Mouse (Mus musculus) urinary bladder, postnatal 36 days (tissue): ENCODE data around the gene Psg19.
"Not testable (repeated sequence)": the region's sequence is repeated elsewhere in the genome, so short reads cannot be mapped to it uniquely, and the experiment has no call there.

Source experiments
- DNase-seq, 2 experiments: peaks; one replicate each; pipeline ENCODE4 v3.0.0; 2022; ENCODE audit warnings: low spot score in 2 of 2, mixed read lengths in 1 of 2

Gene Psg19

GRCm38 (mm10) chr7:18798420-18798819, at the start of gene Psg19:
Psg19 (minus strand) TSS chr7:18798520.
- no peak for DNase-seq

DNA sequence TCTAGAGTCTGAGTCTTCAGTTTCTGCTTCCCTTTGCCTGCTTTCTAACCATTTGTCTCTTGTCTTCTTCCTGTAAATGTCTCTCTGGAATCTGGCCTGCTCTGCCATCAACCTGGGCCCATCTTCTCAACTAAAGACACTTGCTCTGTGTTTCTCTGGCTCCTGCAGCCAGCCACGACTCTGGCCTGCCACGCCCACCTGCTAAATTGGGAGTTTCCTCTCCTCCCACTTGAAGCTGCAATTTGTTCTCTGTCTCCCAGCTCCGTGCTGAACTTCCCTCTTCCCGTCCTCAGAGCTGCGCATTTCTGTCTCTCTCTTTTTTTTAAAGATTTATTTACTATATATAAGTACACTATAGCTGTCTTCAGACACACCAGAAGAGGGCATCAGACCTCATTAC, 46.5 kb upstream of the Psg19 start:
- no peak for DNase-seq

DNA sequence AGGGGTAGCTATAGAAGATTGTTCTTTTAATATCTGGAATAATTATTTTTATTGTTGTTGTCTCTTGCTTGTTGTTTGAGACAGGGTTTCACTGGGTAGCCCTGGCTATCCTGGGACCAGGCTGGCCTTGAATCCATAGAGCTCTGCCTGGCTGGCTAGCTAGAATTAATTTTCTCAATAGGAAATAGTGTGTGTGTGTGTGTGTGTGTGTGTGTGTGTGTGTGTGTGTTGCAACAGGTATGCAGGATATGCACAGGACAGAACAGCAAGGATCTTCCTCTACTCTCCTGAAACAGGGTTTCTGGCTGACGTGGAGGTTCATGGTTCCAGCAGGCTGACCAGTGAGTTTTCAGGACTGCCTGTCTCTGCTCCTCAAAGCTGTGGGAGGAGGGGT, 42.9 kb upstream of the Psg19 start:
- DNase-seq, result no peak

GRCm38 (mm10) chr7:18840386-18841173, 42.3 kb upstream of the Psg19 start:
- DNase-seq, result peak; percentile 46 to 58

GRCm38 (mm10) chr7:18839865-18840264, 41.5 kb upstream of the Psg19 start, which contains the start of gene Mill2:
Mill2 (plus strand) TSS chr7:18839966.
- no peak for DNase-seq

- no peak for DNase-seq
These were observed 34.0 kb upstream of the Psg19 start for GRCm38 (mm10) chr7:18832298-18832697.

DNA sequence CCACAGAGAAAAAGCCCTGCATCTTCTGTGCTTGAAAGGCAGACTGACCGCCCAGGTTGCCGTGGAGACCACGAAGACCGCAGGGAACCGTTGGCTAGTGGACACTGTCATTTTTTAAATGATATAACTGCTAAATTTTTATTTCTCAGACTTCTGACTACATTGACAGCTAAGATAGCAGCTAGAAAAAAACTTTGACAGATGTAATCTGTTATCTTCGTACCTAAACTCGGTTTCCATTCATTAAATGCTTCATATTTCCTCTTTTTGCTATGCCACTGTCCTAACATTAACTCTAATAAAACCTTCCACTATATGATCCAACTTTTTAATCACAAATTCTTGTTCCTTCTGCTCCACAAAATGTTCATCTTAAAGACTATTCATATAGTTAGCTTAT, 31.2 kb upstream of the Psg19 start:
- DNase-seq, result no peak

GRCm38 (mm10) chr7:18828592-18828991, 30.3 kb upstream of the Psg19 start:
- no peak for DNase-seq

DNA sequence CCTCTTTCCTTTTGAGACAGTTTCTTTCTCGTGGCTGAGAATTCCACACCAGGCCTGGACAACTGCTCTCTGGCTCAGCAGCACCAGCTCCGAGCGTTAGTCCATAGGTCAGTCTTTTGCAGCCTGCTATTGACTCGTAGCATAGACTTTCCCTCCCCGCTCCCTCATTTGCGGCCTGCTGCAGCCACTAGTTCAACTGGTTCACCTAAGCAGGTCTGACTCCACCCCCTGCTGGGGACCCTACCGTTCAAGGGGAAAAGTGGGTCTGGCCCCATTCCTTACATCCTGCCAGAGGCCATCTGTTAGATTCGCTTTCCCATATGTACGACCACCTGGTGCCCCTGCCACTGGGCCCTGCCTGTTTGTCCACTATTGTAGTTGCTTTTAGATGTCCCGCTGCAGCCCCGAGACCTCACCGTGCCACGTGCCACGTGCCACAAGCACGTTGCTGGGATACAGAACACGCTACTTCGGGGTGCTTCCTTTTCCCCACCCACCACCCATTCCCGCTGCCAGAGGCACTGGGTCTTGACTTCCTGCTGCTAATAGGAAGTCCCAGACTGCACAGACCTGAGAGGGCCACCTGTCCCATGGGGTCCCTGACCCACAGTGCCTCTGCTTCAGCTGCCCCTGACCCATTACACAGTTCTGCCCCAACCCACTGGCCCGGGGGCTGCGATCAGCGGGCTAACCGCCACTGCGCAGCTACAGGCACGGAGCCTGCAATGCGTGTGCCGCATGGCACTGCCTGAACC, 29.6 kb upstream of the Psg19 start:
- no peak for DNase-seq

GRCm38 (mm10) chr7:18821507-18821906, 23.2 kb upstream of the Psg19 start, which contains the start of gene Psg17:
Psg17 (minus strand) TSS chr7:18821607.
- no peak for DNase-seq

DNA sequence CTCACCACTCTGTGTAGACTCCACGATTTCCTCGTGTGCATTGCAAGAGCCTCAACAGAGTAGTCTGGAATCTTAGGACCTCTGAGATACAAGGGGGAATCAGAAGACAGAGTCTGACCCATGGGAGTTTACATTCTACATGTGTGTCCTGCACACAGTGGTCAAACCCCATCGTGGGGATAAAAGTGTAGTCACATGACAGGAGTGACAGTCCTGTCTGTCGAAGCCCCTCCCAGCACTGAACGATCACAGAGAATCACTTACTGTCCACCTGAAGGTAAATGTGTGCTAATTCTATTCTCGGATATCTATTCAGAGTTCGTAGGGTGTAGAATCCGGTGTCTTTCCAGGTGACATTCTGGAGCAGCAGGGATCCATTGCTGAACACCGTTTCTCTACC, 20.0 kb upstream of the Psg19 start:
- DNase-seq, result no peak

DNA sequence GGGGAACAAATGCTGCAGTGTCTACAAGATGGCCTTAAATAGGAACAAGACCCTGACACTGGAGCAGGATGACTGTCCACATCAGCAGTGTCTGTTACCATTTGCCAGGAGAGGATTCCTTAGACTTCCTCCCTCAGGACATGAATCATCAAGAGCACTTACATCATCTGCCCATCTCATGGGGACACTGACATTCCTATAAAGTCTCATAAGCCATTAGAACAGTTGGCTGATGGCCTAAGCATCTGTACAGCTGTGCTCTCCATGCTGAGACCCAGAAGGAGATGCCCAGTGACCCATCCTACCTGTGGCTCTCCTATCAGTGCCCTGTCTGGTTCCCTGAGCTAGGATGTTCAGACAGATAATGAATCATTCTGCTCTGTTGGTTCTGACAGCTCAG, 5.2 kb upstream of the Psg19 start:
- DNase-seq, result no peak

- no peak for DNase-seq
These were observed 809 bp upstream of the Psg19 start for GRCm38 (mm10) chr7:18799129-18799528.

DNA sequence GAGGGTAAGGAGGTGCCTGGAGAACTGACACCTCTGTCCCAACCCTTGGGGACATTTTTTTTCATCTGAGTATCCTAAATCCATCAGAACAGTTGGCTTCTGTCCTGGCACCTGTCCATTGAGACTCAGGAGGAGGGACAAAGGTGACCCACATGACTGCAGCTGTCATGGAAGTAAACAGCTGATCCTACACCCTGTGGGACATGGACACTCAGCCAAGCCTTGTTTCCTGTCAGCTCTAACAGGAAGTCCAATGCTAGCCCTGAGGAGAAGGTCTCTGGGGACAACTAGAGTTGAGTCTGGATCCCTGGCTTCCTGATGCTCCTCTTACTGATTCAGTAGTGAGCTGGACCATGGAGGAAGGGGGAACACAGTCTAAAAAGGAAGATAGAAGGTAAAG, 7.6 kb downstream of the Psg19 start:
- not testable (repeated sequence) for DNase-seq

DNA sequence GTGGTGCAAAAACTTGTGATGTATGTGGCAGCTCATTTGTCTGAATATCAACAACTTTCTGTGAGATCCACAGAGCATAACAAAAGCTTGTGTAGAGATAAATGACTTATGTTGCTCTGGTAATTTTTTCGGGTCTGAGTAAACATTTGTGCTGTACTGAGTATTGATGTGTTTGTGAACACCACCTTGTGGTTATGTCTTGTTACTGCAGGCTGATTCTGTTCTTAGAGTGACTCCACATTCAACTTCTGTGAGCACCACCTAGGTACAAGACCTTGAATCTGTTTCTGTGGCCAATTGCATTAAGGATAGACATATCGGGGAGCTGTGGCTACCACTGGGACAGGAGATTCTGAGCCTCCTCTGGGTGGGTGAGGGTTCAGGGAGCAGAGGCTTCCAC, 17.0 kb downstream of the Psg19 start:
- DNase-seq, result not testable (repeated sequence)

DNA sequence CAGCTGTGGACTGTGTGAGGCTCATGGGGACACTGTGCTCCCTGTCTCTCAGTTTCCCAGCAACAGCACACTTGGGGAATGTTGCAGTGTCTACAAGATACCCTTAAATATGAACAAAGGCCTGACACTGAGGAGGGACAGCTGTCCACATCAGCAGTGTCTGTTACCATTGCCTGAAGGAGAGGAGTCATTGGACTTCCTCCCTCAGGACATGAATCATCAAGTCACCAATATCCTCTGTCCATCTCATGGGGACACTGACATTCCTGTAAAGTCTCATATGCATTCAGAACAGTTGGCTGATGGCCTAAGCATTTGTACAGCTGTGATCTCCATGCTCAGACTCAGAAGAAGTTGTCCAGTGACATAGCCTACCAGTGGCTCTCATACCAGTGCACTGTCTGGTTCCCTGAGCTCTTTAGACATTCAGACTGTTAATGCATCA, 19.0 kb downstream of the Psg19 start:
- DNase-seq, result no peak

GRCm38 (mm10) chr7:18762885-18763284, 35.4 kb downstream of the Psg19 start:
- DNase-seq, result not testable (repeated sequence)

- DNase-seq, result not testable (repeated sequence)
These were observed 38.2 kb downstream of the Psg19 start for GRCm38 (mm10) chr7:18760152-18760551.

DNA sequence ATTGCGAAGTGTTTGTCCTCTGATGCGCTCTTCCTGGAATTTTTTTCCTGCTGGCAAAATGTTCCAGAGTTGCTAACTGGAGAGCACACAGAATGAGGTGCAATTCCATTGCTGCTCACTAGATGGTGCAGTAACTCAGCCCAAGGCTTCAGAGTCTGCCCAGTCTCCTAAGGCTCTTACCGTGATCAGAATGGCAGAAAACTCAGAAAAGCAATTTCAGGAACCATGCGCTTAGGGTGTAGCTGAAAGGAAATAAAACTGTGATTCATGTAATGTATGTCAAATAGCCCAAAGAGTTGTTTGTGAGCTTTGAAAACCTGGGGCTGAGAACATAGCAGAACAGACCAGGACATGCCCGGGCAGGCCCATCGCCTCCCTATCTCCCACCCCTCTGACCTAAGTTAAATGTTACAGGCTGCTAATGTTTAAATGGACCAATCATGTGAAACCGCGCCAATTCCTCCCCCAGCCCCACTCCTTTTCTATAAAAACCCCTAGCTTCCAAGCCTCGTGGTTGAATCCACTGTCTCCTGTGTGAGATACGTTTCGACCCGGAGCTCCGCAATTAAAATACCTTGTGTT, 48.3 kb downstream of the Psg19 start:
- DNase-seq, result peak; percentile 31 to 43

DNA sequence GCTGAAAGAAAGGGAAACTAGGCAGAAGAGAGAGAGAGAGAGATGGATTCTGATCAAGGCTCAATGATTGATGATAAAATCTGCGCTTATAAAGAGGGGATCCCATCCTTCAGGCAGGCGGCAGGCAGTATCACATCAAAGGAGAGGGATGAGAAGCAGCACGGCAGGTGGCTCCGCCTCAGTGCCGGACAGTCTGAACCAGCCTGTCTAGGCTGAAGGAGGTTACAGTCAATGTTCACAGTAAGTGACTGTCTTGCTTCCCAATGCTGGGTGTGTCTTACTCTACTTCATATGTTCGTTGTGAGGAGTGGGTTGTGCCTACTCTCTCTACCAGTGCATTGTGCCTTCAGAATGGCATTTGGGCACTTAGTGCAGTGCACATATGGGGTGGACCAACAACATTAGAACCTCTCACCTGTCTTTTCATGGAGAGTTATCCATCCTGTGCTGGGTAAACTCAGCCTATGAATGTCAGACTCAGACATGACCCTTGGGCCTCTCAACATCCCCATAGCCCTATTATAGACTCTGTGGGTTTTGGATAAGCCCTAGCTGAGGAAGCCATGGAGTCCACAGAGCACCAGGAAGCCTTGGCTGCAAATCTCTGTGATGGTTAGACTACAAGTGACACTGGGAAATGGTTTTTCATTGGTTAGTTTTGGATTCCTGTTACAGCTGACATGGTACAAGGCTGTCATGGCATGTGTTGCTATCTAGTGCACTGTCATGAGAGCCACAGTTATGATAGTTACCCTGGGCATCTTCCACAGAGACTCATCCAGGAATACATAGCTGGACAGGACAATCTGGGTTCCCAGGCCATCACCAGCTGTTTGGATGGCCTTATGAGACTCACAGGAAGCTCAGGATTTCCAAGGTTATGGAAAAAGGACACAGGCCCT, 49.1 kb downstream of the Psg19 start:
- no peak for DNase-seq

DNA sequence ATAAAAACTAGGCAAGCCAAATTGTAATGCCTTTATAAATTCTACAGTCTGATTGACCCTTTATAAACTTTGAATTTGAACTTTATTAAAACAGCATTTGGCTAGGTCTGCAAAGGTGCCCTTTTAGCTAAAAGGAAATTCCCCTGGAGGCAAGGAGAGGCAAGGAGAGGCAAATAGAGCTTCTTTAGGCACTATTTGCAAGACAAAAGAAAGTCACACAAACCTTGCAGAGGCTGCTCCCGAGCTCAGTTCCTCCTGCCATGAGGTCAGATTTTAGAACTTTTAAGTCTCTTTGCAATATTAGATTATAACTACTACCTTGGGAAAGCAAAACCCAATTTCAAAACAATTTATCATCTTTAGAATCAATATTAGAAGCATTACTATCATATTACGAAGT, 50.9 kb downstream of the Psg19 start:
- not testable (repeated sequence) for DNase-seq
